Mouse (Mus musculus): ENCODE results near the gene Olfr851.

The Olfr851 gene

DNA sequence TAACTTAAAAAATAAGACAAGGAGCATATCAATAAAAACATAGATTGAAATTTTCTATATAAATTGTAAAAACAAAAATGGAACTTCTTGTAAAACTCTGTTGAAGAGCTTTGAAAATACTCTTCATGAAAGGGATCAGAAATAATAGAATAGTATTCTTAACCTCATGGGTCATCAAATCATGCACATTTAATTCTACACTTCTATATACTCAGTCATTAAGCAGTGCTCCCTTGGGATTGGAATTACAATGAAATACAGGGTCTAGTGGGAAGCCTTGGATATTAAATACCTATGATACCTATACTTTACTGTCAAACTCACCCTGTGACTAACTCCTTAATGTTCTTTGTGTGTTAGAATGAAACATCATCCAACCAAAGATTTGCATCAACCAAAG, at the start of gene Olfr851:
Olfr851 (plus strand) TSS at position 301 of the 400 bp plus-strand sequence.
- DNase-seq (ENCODE audit: low spot score in 2 of 2), result no peak

DNA sequence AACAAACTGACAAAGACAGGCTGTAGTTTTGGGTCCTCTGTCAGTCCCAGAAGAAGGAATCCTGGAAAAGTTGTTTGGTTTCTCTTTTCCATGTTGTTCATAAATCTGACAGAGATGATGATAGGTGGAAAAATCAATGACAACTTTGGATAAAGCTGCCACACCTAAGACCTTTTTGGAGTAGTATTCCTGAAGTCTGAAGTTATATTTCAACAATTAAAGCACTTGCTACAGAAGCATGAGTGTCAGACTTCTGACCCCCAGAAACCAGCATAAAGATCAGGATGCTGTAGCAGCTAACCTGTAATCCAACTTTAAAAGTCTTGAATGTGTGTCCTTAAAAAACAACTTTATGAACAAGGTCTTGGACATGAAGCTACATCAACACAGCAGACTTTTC, 14.9 kb upstream of the Olfr851 start, which contains the start of gene Olfr850:
Olfr850 (minus strand) TSS at position 101 of the 400 bp plus-strand sequence.
- no peak for DNase-seq (ENCODE audit: low spot score in 2 of 2)

DNA sequence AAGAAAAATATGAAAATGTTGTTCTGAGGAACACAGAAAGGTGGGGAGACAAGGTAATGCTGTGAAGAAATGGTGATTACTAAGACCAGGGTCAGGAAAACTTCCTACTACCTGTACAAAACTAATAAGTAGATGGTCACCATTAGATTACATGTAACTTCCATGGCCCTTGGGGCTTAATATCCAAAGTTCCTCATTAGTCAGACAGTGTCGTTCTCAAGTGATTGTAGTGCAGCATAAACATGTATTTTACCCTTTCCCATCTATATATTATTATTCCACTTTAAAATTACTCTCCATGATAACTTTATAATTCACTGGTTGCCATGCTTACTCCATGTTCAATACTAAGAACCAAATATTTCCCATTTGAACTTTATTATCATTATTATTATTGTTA, 47.9 kb downstream of the Olfr851 start, which contains the start of gene Olfr853:
Olfr853 (minus strand) TSS at position 101 of the 400 bp plus-strand sequence.
- no peak for DNase-seq (ENCODE audit: low spot score in 2 of 2)

Data from frontal cortex, postnatal 25 days (tissue).